Mouse (Mus musculus) lung, adult 2 months (tissue): ENCODE data around the gene Suz12.
"Not testable (repeated sequence)": the region's sequence is repeated elsewhere in the genome, so short reads cannot be mapped to it uniquely, and the experiment has no call there.

Experiments
- CTCF ChIP-seq: fragments of 200-500 bp; IDR thresholded peaks from 2 replicates; pipeline ENCODE4 v1.5.1; 2011; ENCODE audit warnings: mild to moderate bottlenecking, low read length, control low read depth; ENCODE audit not compliant: insufficient read depth
- POLR2A ChIP-seq: fragments of 200-500 bp; IDR thresholded peaks from 2 replicates; pipeline ENCODE4 v1.6.1; 2011; ENCODE audit warnings: low read depth, mild to moderate bottlenecking, control low read depth, low read length, borderline replicate concordance; ENCODE audit errors: extremely low read depth

DNA sequence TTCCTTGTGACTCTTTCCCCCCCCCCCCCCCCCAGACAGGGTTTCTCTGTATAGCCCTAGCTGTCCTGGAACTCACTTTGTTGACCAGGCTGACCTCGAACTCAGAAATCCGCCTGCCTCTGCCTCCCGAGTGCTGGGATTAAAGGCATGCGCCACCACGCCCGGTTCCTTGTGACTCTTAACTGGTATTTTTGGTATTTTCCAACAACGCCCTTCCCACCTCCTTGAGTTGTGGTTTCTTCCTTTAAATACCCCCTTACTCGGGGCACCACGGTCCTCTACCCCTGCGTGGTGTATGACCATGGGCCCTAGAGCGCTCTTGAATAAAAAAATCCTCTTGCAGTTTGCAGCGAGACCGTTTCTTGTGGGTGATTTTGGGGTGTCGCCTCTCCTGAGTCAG lies 15.8 kb upstream of the Suz12 start:
- TF ChIP-seq CTCF, POLR2A: not testable (repeated sequence)
